Mouse (Mus musculus): ENCODE measurements at regions not wholly inside any gene's neighbourhood (a gene's known extent, or its start where the extent isn't known, plus 50 kb on each side); places are given as distances from the start of the nearest gene placed in this dataset.

DNA sequence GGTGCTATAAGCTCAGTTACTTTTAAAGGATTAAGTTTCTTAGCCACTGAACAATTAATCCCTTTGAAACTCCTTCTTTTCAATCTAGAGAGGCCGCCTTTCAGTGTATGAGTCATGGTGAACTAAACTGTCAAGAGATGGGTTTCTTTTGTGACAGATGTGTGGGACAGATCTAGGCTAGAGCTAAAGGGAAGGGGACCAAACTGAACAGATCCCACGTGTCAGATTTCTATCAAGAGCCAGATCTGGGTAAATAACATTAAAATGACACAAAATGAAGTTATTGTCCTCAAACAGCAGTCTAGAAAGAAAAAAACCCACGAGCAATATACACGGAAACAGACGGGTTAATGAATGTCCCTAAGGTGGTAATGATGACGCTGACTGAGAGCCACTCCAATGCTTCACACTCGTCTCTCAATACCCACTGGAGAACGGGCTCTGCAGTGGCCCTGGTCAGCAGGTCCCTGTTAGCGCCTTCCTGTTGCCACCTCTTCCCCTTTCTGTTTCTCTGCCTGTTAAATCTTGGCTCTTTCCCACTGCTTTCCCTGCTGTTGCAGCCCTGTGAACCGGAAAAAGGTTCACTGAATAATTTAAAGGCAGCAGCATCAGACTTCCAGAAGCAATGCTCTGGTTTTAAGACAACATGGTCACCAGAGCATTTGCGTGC lies 52.7 kb upstream of the Rab3gap2 start:
- Histone ChIP-seq H3K4me3 (no peak overlapping the region), H3K27ac (no peak overlapping the region)
- TF ChIP-seq CTCF (conservative IDR thresholded peaks at IDR 0.05), result no peak
- no peak for DNase-seq (ENCODE audit: low spot score in 2 of 2)

DNA sequence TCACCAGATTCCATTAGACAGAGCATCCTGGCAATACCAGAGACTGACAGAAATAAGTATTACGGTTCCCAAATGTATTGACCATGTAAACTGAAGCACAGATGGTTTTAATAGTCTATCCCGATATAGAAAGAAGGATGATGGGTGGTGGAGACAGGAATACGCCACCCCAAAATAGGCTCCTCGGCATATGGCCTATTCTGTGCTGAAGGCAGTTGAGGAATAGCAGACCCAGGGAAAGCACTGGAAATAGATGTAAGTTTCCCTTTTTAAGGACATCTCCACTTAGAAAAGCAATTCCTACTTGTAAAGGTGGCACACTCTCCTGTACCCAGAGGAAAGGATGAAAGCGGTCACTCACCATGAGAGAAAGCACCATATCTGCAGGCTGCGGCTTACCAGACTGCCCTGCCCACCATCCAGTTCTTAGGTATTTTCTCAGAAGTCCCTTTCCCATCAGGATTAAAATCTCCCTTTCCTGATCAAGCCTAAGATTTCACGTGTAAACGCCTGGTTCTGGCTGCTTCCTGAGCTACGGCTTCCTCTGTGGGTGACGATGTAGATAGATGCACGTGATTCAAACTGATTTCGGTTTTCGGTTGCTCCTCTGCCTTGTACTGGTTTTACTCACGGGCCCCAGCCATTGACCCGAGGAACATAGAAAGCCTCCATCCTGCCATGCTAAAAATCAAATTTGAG lies 53.3 kb upstream of the Rab3gap2 start:
- Histone ChIP-seq H3K4me3 (no peak overlapping the region), H3K27ac (no peak overlapping the region)
- no peak for TF ChIP-seq CTCF (conservative IDR thresholded peaks at IDR 0.05)
- DNase-seq (ENCODE audit: low spot score in 2 of 2), result no peak

DNA sequence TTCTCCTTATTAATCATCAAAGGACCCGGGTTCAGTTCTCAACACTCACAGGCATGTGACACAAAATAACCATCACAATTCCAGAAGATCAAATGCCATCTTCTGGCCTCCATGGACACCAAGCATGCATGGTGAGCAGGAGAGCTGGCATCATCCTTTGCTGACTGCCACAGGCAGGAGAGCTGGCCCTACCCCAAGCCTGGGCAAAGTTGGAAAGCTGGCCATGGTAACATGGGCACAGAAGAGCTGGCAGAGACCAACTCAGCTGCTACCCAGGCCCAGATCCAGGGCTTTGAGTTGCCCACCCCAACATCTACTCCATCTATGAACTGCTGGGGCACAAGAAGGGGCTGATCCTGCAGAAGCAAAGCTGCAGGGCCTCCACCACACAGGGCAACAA lies 59.1 kb upstream of the Rab3gap2 start:
- Histone ChIP-seq H3K4me3 (no peak overlapping the region), H3K27ac (no peak overlapping the region)
- TF ChIP-seq CTCF (conservative IDR thresholded peaks at IDR 0.05), result no peak
- DNase-seq (ENCODE audit: low spot score in 2 of 2), result no peak

DNA sequence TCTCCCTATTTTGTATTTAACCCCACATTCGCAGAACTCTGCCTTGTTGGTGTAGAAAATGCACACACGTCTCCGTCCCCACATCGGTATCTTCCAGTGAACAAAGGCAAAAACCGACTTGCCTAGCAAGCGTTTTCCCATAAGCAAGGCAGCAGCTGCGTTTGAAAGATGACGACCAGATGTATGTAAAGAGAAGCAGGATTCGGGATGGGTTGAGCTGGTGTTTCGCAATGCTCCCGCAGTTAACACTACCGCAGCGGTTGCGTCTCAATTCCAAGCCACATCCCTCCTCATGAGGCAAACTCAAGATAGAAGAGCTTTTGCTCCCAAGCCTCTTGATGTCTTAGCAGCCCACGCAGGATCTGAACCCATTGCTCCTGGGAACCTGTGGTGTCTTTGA lies 59.9 kb upstream of the Rab3gap2 start:
- no peak for DNase-seq (ENCODE audit: low spot score in 2 of 2)
- Histone ChIP-seq H3K4me3 (no peak overlapping the region), H3K27ac (no peak overlapping the region)
- TF ChIP-seq CTCF (conservative IDR thresholded peaks at IDR 0.05), result no peak

DNA sequence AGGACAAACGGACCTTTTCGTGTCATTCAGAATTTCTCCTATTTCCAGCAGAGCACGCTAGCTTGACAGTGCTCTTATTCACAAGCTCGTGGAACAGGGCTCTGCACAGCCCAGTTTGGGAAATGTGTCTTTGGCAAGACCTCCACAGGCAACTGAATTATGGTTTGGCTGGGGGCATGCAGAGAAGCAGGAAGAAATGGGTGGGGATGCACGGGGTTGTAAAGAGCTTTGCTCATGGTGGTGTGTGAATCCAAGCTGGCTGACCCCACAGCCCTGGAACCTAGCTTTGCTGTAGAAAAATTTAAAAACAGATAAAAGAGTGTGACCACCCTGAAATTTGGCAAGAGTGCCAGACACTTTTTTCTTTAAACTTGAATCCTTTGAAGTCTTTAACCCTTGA lies 63.6 kb upstream of the Rab3gap2 start:
- no peak for TF ChIP-seq CTCF (conservative IDR thresholded peaks at IDR 0.05)
- Histone ChIP-seq H3K4me3 (no peak overlapping the region), H3K27ac (no peak overlapping the region)
- DNase-seq (ENCODE audit: low spot score in 2 of 2), result no peak

DNA sequence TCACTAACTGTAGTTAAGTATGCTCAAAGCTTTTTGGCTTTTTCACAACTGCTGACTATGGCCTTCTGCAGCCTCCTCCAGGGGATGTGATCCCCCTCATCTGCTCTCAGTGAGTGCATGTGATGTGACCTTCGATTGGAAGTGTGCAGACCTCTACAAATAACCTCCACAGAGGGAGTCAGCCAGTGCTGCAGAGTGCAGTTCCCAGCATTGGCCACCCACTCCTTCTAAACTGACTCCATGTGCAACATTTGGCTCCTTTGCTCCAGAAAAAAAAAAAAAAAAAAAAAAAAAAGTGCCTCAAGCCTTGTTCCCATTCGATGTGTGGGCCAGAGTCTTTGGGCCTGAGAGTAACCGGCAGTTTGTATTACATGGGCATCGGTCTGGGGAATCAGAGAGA lies 75.7 kb upstream of the Rab3gap2 start:
- Histone ChIP-seq H3K4me3 (no peak overlapping the region), H3K27ac (no peak overlapping the region)
- no peak for DNase-seq (ENCODE audit: low spot score in 2 of 2)
- peak; percentile 40 for TF ChIP-seq CTCF (conservative IDR thresholded peaks at IDR 0.05)

DNA sequence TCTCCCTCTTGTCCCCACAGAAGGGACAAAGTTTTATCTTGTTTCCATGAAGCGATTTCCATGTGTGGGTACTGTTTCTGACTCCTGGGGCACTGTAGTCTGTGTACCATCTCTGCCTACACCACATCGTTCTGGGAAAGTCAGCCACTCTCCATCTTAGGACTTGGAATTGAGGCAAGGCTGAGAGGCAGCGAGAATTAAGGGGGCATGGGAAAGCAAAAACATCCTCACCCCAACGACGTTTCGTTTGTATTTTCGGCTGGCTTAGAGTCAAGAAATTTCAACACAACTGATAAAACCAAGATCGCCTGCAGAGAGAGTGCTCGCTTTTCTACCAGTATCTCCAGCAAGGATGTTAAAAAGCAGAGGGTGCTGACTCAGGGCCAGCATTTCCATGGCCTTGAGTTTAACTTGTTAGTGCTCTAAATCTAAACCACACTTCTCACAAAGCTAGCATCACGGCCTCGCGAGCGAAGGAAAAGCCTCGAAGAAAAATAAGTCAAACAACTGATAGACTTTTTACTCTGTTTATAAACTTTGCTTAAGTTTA lies 78.1 kb upstream of the Rab3gap2 start:
- DNase-seq (ENCODE audit: low spot score in 2 of 2), result no peak
- H3K27ac ChIP-seq, result no peak overlapping the region
- no peak overlapping the region for H3K4me3 ChIP-seq
- TF ChIP-seq CTCF (conservative IDR thresholded peaks at IDR 0.05), result no peak

DNA sequence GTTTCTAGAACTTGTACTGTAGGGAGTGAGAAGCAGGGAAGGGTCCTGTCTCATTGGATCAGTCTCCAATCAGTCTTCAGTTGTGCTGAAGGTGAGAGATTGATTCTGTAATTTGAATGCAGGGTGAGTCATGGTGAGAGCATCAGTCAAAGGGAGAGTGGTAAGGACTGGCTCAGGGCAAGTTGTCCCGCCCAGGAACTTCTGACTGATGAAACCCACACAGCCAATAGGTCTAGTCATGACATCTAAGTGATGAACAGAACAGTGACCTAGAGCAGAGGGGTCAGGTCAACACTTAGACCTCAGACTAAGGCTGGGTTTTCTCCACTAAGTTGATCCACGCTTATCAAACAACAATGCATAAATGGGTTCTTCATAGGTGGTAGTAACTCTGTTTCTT lies 82.4 kb upstream of the Rab3gap2 start:
- DNase-seq (ENCODE audit: low spot score in 2 of 2), result no peak
- H3K27ac ChIP-seq, result no peak overlapping the region
- TF ChIP-seq CTCF (conservative IDR thresholded peaks at IDR 0.05), result no peak
- no peak overlapping the region for H3K4me3 ChIP-seq

DNA sequence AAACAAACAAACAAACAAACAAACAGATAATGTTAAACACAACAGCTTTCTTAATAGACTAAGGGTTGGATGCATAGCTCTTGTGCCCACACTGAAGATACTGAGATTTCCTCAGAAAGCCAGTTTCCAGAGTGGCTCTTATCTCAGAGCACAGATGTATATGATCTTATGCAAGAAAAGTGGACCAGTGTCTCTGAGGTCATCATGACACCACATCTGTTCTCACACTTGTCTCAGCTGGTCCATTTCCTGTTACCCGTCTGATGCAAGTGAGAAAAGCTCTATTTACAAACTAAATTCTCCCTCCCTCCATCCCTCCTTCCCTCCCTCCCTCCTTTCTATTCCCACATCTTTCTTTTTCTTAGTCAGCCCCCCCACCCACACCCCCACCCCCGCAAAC lies 83.5 kb upstream of the Rab3gap2 start:
- Histone ChIP-seq H3K27ac (no peak overlapping the region), H3K4me3 (no peak overlapping the region)
- no peak for TF ChIP-seq CTCF (conservative IDR thresholded peaks at IDR 0.05)
- DNase-seq (ENCODE audit: low spot score in 2 of 2), result no peak

DNA sequence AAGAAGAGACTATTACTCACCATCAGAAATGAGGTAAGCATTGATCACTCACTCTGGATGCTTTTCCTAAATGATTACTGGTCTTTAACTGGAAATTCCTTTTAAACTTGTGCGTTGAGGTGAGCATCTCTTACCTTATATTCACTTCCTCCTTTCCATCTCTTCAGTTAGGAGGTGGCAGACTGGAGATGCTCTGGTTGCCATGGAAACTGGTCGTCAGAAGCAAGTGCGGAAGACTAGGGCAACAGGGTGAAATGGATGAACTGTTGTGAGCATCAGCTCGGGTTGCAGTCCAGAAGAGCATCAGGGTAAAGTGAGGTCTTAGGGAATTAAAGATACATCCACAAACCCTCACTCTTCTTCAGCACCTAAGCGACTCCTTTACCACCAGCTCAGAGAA lies 86.2 kb upstream of the Rab3gap2 start:
- no peak for DNase-seq (ENCODE audit: low spot score in 2 of 2)
- Histone ChIP-seq H3K27ac (no peak overlapping the region), H3K4me3 (no peak overlapping the region)
- no peak for TF ChIP-seq CTCF (conservative IDR thresholded peaks at IDR 0.05)

DNA sequence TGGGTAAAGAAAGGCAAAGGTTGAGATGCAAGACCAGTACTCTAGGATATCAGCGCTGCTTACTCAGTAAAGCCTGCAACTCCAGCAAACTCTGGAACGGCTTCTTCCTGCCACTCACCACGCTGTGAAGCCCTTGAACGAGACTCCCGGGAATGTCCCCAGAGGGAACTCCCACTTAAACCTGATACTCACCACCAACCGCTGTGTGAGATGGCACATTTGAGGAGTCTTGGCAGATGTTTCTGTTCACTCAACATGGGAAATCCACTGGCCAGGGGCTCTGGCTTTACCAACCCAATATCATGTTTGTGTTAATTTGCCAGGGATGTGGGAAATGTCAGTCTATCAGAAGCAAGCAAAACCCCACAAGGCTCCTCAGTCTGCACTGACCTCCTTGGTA lies 90.2 kb upstream of the Rab3gap2 start:
- no peak for TF ChIP-seq CTCF (conservative IDR thresholded peaks at IDR 0.05)

DNA sequence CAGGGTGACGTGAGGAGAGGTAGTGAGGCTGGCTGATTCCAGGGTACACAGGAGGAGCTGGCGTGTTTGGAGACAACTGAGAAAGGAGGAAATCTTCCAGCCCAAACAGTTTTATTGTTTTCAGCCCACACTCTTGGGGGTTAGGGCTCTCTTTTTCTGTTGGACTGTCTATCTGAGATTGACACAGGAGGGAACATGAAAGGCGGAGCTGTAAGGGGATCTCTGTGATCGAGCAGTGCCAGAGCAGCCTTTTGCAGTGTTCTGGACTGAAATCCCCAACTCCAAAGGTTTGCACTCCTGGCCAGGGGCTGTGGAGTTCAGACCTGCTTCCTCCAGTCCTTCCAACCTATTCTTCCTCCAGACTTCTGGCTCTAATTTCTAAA lies 91.9 kb upstream of the Rab3gap2 start:
- DNase-seq (ENCODE audit: low spot score in 2 of 2), result no peak
- Histone ChIP-seq H3K4me3 (no peak overlapping the region), H3K27ac (no peak overlapping the region)
- TF ChIP-seq CTCF (conservative IDR thresholded peaks at IDR 0.05), result no peak

More for the DNA sequence above, 90.2 kb upstream of the Rab3gap2 start:
- Histone ChIP-seq H3K27ac (no peak overlapping the region), H3K4me3 (no peak overlapping the region)
- DNase-seq (ENCODE audit: low spot score in 2 of 2), result no peak

DNA sequence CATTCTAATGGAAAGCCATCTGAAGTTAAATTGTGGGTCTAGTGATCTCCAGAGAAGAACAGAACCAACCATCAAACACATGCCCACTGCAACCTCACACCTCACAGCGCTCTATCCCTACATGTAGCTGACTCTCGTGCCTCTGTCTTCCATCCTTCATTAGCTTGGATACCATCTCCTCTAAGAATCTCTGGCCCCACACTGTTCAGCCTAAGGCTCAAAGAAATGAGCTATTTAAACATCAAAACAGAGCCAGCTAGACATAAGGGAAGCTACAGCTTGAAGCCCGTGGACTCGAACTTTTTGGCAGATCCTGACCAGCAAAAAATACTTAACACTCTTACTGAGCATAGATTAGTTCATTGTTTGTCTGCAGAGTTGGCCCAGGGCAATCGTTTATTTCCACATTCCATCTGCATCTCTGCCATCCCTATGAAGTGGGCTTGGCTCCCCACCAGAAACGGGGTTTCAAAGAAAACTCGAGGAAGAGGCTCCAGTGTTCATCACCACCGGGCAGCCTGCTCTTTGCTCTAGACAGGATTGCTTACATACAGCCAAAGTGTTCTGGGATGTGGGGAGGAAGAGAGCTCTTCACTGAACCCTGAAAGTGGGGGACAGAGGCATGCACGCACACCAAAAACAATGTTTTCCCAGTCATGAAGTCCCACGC lies 92.4 kb upstream of the Rab3gap2 start:
- TF ChIP-seq CTCF (conservative IDR thresholded peaks at IDR 0.05), result no peak
- DNase-seq (ENCODE audit: low spot score in 2 of 2), result no peak
- Histone ChIP-seq H3K4me3 (no peak overlapping the region), H3K27ac (no peak overlapping the region)

Measured in layer of hippocampus, adult 2 months (tissue).